Mouse (Mus musculus) E14TG2a.4 (cell line): Measurements from ENCODE around the gene Kif26b.

Source experiments
- CTCF ChIP-seq: conservative IDR thresholded peaks from 2 replicates; pipeline ENCODE4 v1.5.1; 2014; ENCODE audit warnings: low read length
- NANOG ChIP-seq: IDR thresholded peaks from 2 replicates; pipeline ENCODE4 v1.6.1; 2014; ENCODE audit warnings: borderline replicate concordance, low read length, mixed read lengths
- POU5F1 ChIP-seq: IDR thresholded peaks from 2 replicates; pipeline ENCODE4 v1.6.1; 2014; ENCODE audit warnings: low read length, borderline replicate concordance

GRCm38 (mm10) chr1:178486828-178487227 is 42.1 kb upstream of the Kif26b start:
- no peak for TF ChIP-seq CTCF
- no peak for TF ChIP-seq POU5F1
- no peak for TF ChIP-seq NANOG
